Mouse (Mus musculus): ENCODE measurements around the gene Dusp27. TPM values are rescaled to one million over a fixed set of nuclear protein-coding genes. Genes with fewer than 3 reads are reported as not detected.
"Not testable (repeated sequence)": the region's sequence is repeated elsewhere in the genome, so short reads cannot be mapped to it uniquely, and the experiment has no call there.

The Dusp27 gene
- polyA plus RNA-seq, 1 experiment from 2014 or later, result 38.2 TPM

- H3K36me3 ChIP-seq, result no peaks in the 10 kb centered on the region
- H3K9me3 ChIP-seq, result no peaks in the 10 kb centered on the region
- H3K4me3 ChIP-seq, result no peak overlapping the region
- H3K27ac ChIP-seq, result no peak overlapping the region
- peaks cover 16% of the 10 kb centered on the region; the same call in 1 of the 2 replicates for H3K4me1 ChIP-seq
- peaks cover 55% of the 10 kb centered on the region for H3K27me3 ChIP-seq (ENCODE audit: insufficient read depth, poor library complexity, severe bottlenecking)
- 25% methylated on average over 10 of the region's 10 CpGs for WGBS
- no peak for DNase-seq (ENCODE audit: low spot score)
These were observed 27.4 kb upstream of the Dusp27 start for GRCm38 (mm10) chr1:166155113-166155494.

GRCm38 (mm10) chr1:166154162-166155112, 26.7 kb upstream of the Dusp27 start:
- Histone ChIP-seq H3K36me3 (no peaks in the 10 kb centered on the region), H3K9me3 (no peaks in the 10 kb centered on the region), H3K4me1 (peaks cover 16% of the 10 kb centered on the region; the same call in 1 of the 2 replicates), H3K27me3 (ENCODE audit: insufficient read depth, poor library complexity, severe bottlenecking) (peaks cover 48% of the 10 kb centered on the region), H3K27ac (no peak overlapping the region), H3K4me3 (peak overlapping the region; percentile 42; the same call in 1 of the 2 replicates)
- peak; percentile 87 for DNase-seq (ENCODE audit: low spot score)
- 6% methylated on average over 29 of the region's 29 CpGs for WGBS

DNA sequence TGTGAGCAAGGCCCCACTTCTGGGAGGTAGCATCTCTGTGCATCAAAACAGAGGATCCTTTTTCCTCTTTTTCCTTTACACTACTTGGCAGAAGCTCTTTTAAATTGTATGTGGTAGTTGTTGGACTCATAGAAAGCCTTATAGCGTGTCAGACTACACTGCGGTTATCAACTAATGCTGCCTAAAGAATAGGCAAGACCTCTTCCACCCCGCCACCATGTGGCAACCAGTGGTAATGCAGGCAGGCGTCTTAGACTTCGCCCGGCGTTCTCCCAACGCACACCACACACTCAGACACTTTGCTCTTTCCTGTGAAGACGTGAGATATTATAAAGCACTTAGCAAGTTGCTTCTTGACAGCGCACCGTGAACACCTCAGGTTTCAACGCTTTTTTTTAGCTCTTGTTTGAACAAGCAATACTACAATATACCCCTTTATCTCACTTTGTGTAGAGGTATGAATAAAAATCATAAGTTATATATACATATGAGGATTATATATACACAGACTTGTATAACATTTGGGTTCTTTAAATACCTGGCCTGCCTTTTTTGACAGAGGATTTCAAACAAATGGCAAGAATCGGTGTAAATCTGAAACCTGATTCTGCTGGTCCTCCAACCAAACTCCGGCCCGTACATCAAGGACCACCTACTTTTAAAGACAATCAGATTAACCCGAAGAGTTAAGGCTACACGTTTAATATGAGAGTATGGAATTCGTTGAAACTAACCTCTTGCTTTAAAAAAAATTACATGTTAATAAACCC, 25.8 kb upstream of the Dusp27 start:
- Histone ChIP-seq H3K27ac (no peak overlapping the region), H3K27me3 (ENCODE audit: insufficient read depth, poor library complexity, severe bottlenecking) (peaks cover 40% of the 10 kb centered on the region), H3K4me3 (no peak overlapping the region; the same call in 1 of the 2 replicates), H3K4me1 (peaks cover 17% of the 10 kb centered on the region; the same call in 1 of the 2 replicates), H3K36me3 (no peaks in the 10 kb centered on the region), H3K9me3 (no peaks in the 10 kb centered on the region)
- WGBS, result 14% methylated on average over 18 of the region's 18 CpGs
- DNase-seq (ENCODE audit: low spot score), result peak; percentile 90

- Histone ChIP-seq H3K9me3 (no peaks in the 10 kb centered on the region), H3K4me3 (no peak overlapping the region), H3K4me1 (peaks cover 26% of the 10 kb centered on the region), H3K27ac (no peak overlapping the region), H3K27me3 (ENCODE audit: insufficient read depth, poor library complexity, severe bottlenecking) (peaks cover 27% of the 10 kb centered on the region), H3K36me3 (no peaks in the 10 kb centered on the region)
- 88% methylated on average over 10 of the region's 10 CpGs for WGBS
- no peak for DNase-seq (ENCODE audit: low spot score)
These were observed 24.3 kb upstream of the Dusp27 start for GRCm38 (mm10) chr1:166152034-166152433.

GRCm38 (mm10) chr1:166151341-166151740, 23.6 kb upstream of the Dusp27 start:
- WGBS, result 69% methylated on average over 11 of the region's 11 CpGs
- DNase-seq (ENCODE audit: low spot score), result no peak
- no peaks in the 10 kb centered on the region for H3K9me3 ChIP-seq
- no peak overlapping the region for H3K27ac ChIP-seq
- H3K36me3 ChIP-seq, result no peaks in the 10 kb centered on the region
- H3K27me3 ChIP-seq (ENCODE audit: insufficient read depth, poor library complexity, severe bottlenecking), result peaks cover 20% of the 10 kb centered on the region
- peaks cover 26% of the 10 kb centered on the region for H3K4me1 ChIP-seq
- no peak overlapping the region for H3K4me3 ChIP-seq

GRCm38 (mm10) chr1:166150035-166150434, 22.3 kb upstream of the Dusp27 start:
- Histone ChIP-seq H3K4me1 (peaks cover 26% of the 10 kb centered on the region), H3K9me3 (no peaks in the 10 kb centered on the region), H3K4me3 (no peak overlapping the region), H3K27ac (no peak overlapping the region), H3K27me3 (ENCODE audit: insufficient read depth, poor library complexity, severe bottlenecking) (peaks cover 9% of the 10 kb centered on the region), H3K36me3 (no peaks in the 10 kb centered on the region)
- WGBS, result 78% methylated on average over 7 of the region's 7 CpGs
- no peak for DNase-seq (ENCODE audit: low spot score)

GRCm38 (mm10) chr1:166149441-166149840, 21.7 kb upstream of the Dusp27 start:
- Histone ChIP-seq H3K27ac (no peak overlapping the region), H3K9me3 (no peaks in the 10 kb centered on the region), H3K36me3 (no peaks in the 10 kb centered on the region), H3K27me3 (ENCODE audit: insufficient read depth, poor library complexity, severe bottlenecking) (peaks cover 3% of the 10 kb centered on the region), H3K4me3 (no peak overlapping the region), H3K4me1 (peaks cover 23% of the 10 kb centered on the region)
- DNase-seq (ENCODE audit: low spot score), result no peak
- 88% methylated on average over 4 of the region's 4 CpGs for WGBS

GRCm38 (mm10) chr1:166147657-166148056, 19.9 kb upstream of the Dusp27 start:
- no peak overlapping the region for H3K27ac ChIP-seq
- H3K36me3 ChIP-seq, result no peaks in the 10 kb centered on the region
- peaks cover 13% of the 10 kb centered on the region for H3K4me1 ChIP-seq
- H3K9me3 ChIP-seq, result no peaks in the 10 kb centered on the region
- no peaks in the 10 kb centered on the region; the same call in 1 of the 2 replicates for H3K27me3 ChIP-seq (ENCODE audit: insufficient read depth, poor library complexity, severe bottlenecking)
- WGBS, result 47% methylated on average over 3 of the region's 3 CpGs
- no peak overlapping the region for H3K4me3 ChIP-seq
- no peak for DNase-seq (ENCODE audit: low spot score)

DNA sequence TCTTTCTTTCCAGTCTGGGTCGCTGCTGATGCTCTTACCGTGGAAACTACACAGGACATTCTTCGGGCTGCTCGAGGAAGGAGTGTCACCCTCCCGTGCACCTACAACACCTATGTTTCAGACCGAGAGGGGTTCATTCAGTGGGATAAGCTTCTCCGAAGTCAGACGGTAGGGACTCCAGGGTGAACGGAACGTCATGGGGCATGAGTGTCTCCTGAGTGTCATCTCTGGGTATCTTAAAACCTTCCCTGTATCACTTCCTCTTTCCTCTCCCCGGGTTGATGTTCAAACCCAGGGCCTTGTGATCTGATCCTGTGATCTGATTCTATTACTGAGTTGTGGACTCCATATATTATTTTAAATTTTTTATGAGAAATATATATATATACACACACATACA, 18.9 kb upstream of the Dusp27 start:
- 81% methylated on average over 11 of the region's 11 CpGs for WGBS
- peaks cover 11% of the 10 kb centered on the region for H3K4me1 ChIP-seq

DNA sequence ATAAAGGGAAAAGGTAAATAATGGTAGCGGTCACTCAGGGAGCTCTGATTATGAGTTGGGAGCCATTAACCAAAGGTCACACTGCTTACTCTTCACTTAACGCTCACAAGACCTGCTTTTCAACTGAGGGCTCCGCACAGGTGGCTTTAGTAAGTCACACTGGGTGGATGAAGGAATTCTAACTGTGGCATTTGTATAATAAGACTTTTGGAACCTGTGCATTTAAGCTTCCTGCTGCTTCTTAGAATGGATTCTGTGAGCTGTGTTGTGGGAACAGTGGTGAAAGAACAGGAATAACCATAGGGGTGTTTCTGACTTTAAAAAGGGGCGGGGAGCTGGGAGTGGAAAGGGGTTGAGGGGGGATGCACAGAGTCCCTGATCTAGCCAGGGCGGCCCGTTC, 14.6 kb upstream of the Dusp27 start:
- Histone ChIP-seq H3K9me3 (no peaks in the 10 kb centered on the region), H3K27ac (no peak overlapping the region), H3K36me3 (no peaks in the 10 kb centered on the region), H3K4me3 (no peak overlapping the region), H3K4me1 (peaks cover 14% of the 10 kb centered on the region), H3K27me3 (ENCODE audit: insufficient read depth, poor library complexity, severe bottlenecking) (no peaks in the 10 kb centered on the region)
- no peak for DNase-seq (ENCODE audit: low spot score)
- 76% methylated on average over 6 of the region's 6 CpGs for WGBS

More for the DNA sequence above, 18.9 kb upstream of the Dusp27 start:
- no peaks in the 10 kb centered on the region for H3K9me3 ChIP-seq
- H3K4me3 ChIP-seq, result no peak overlapping the region
- H3K27ac ChIP-seq, result no peak overlapping the region
- H3K36me3 ChIP-seq, result no peaks in the 10 kb centered on the region
- no peak for DNase-seq (ENCODE audit: low spot score)
- no peaks in the 10 kb centered on the region; the same call in 1 of the 2 replicates for H3K27me3 ChIP-seq (ENCODE audit: insufficient read depth, poor library complexity, severe bottlenecking)

DNA sequence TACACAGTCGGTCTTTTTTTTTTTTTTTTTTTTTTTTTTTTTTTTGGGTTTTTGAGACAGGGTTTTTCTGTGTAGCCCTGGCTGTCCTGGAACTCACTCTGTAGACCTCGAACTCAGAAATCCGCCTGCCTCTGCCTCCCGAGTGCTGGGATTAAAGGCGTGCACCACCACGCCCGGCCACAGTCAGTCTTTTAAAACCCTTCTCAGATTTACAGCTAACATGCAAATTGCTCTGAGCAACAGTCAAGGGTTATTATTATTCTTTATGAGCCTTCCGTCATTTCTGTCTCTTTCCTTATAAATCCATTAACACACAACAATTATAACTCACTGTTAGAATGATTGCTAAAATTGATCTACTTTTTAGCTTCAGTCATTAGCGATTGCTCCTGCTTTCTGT, 14.1 kb upstream of the Dusp27 start:
- H3K27ac ChIP-seq; H3K4me3 ChIP-seq; H3K36me3 ChIP-seq; H3K27me3 ChIP-seq (ENCODE audit: insufficient read depth, poor library complexity, severe bottlenecking); DNase-seq (ENCODE audit: low spot score); H3K9me3 ChIP-seq: not testable (repeated sequence)
- peaks cover 18% of the 10 kb centered on the region for H3K4me1 ChIP-seq
- 85% methylated on average over 9 of the region's 9 CpGs for WGBS

DNA sequence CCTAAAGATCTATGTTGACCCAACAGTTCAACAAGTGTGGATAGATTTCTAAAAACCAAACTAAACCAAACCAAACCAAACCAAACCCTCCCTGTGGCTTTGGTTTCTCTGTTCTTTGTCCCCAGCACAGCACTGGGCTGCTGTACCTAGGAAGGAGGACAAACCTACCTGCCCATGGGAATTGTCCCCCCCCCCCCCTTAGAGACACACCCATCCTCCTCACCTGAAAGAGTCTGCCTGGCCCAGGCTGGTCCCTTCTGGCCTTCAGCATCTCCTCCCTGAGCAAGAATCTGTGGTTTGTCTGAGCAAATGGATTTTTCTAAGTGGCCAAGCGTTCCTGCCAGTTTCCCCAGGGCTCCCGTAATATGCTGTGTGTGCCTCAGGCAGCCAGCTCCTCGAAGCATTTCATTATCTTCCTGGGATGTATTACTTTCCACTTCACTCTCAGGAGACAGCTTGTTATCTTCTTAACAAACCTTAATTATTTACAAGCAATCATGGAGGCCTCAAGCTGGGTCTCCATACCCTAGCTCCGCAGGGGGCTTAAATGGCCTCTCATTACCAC, 12.0 kb upstream of the Dusp27 start:
- Histone ChIP-seq H3K4me3 (no peak overlapping the region), H3K4me1 (peaks cover 29% of the 10 kb centered on the region), H3K9me3 (no peaks in the 10 kb centered on the region), H3K27me3 (ENCODE audit: insufficient read depth, poor library complexity, severe bottlenecking) (no peaks in the 10 kb centered on the region), H3K27ac (no peak overlapping the region), H3K36me3 (no peaks in the 10 kb centered on the region)
- 49% methylated on average over 4 of the region's 4 CpGs for WGBS
- DNase-seq (ENCODE audit: low spot score), result no peak

DNA sequence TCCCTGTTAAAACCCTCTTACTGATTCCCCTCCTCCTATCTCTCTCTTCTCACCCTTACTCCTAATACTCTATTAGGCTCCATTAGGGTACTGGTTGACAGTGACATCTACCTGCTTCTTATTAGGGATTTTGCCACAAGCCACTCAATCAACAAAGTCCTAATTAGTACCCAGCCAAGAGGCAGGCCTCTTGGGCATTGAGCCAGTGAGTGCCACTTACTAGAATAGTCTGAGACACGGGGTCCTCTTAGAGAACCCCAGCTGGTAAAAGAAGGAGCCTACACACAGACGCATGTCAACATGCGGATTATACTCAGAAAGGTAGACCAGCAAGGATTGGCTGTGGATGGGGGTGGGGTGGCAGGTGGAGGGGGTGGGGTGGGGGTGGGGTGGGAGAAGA, 11.4 kb upstream of the Dusp27 start:
- H3K4me3 ChIP-seq, result no peak overlapping the region
- H3K9me3 ChIP-seq, result no peaks in the 10 kb centered on the region
- H3K36me3 ChIP-seq, result no peaks in the 10 kb centered on the region
- H3K4me1 ChIP-seq, result peaks cover 30% of the 10 kb centered on the region
- 82% methylated on average over 3 of the region's 3 CpGs for WGBS
- DNase-seq (ENCODE audit: low spot score), result no peak
- H3K27me3 ChIP-seq (ENCODE audit: insufficient read depth, poor library complexity, severe bottlenecking), result no peaks in the 10 kb centered on the region
- H3K27ac ChIP-seq, result no peak overlapping the region

Data from heart, embryonic 10.5 days (tissue).